Mouse (Mus musculus) lung, postnatal 0 days (tissue): ENCODE measurements at regions not wholly inside any gene's neighbourhood (a gene's known extent, or its start where the extent isn't known, plus 50 kb on each side); places are given as distances from the start of the nearest gene placed in this dataset.

Experiments used
- CTCF ChIP-seq: IDR thresholded peaks from 2 replicates; pipeline ENCODE4 v1.5.1; 2016; ENCODE audit warnings: antibody characterized with exemption, mild to moderate bottlenecking
- EP300 ChIP-seq: IDR thresholded peaks from 2 replicates; pipeline ENCODE4 v1.6.1; 2016; ENCODE audit warnings: antibody characterized with exemption, mild to moderate bottlenecking, control low read depth

- no peak for TF ChIP-seq CTCF
- no peak for TF ChIP-seq EP300
Measured at GRCm38 (mm10) chr16:12884556-12884955, 224.9 kb upstream of the Ercc4 start.
